Mouse (Mus musculus) liver, embryonic 14.5 days (tissue): ENCODE results near the gene Zfp949. TPM values are rescaled to one million over a fixed set of nuclear protein-coding genes. Genes with fewer than 3 reads are reported as not detected.
A peak's percentile ranks its signal among the peaks of the same experiment; 100 is the strongest.
"Not testable (repeated sequence)": the region's sequence is repeated elsewhere in the genome, so short reads cannot be mapped to it uniquely, and the experiment has no call there.

Experiments used
- ATAC-seq: fragments of 200-750 bp; cut with Nextera tagmentation; 2 replicates; pipeline ENCODE4 v1.8.0; 2017; ENCODE audit warnings: moderate number of reproducible peaks, mild to moderate bottlenecking, moderate library complexity; ENCODE audit not compliant: insufficient read depth
- DNase-seq, 3 experiments: peaks; one replicate each; pipeline ENCODE4 v3.0.0-alpha.2; 2012 to 2013; ENCODE audit warnings: low read depth in 3 of 3, low spot score in 3 of 3
- H3K27ac ChIP-seq: fragments of 300-500 bp; sonication (generic); 2 replicates; pipeline ENCODE4 v1.5.1; 2014; ENCODE audit warnings: moderate library complexity, mild to moderate bottlenecking, control low read depth, inconsistent platforms
- H3K27me3 ChIP-seq: fragments of 300-500 bp; sonication (generic); 2 replicates; pipeline ENCODE4 v1.6.1; 2014; ENCODE audit warnings: mild to moderate bottlenecking, low read length, moderate library complexity; ENCODE audit not compliant: control insufficient read depth, insufficient read depth
- H3K36me3 ChIP-seq: fragments of 300-500 bp; sonication (generic); replicated peaks from 2 replicates; pipeline ENCODE4 v1.6.1; 2014; ENCODE audit warnings: low read depth; ENCODE audit not compliant: control insufficient read depth, insufficient read depth
- H3K4me1 ChIP-seq, 2 experiments: fragments of 200-500 bp in 1 of 2; fragments of 300-500 bp in 1 of 2; sonication (generic) in 1 of 2; replicated peaks; 2 replicates each; pipeline ENCODE4 v1.6.1; 2012 to 2014; ENCODE audit warnings: antibody characterized with exemption in 1 of 2, inconsistent platforms in 1 of 2, low read length in 1 of 2; ENCODE audit not compliant: control insufficient read depth in 2 of 2, insufficient read depth in 2 of 2
- H3K4me2 ChIP-seq: fragments of 300-500 bp; sonication (generic); 2 replicates; pipeline ENCODE4 v1.6.1; 2014; ENCODE audit warnings: low read depth, mild to moderate bottlenecking, control low read depth, moderate library complexity
- H3K4me3 ChIP-seq, 2 experiments: fragments of 200-500 bp in 1 of 2; fragments of 300-500 bp in 1 of 2; sonication (generic) in 1 of 2; 2 replicates each; pipeline ENCODE4 v1.5.1; 2012 to 2014; ENCODE audit warnings: low read depth in 2 of 2, low read length in 2 of 2, mild to moderate bottlenecking in 2 of 2, control low read depth in 1 of 2, inconsistent platforms in 1 of 2, moderate library complexity in 1 of 2; ENCODE audit not compliant: insufficient read depth in 1 of 2
- H3K9ac ChIP-seq: fragments of 300-500 bp; sonication (generic); replicated peaks from 2 replicates; pipeline ENCODE4 v1.6.1; 2014; ENCODE audit warnings: mild to moderate bottlenecking, control low read depth, moderate library complexity
- H3K9me3 ChIP-seq: fragments of 300-500 bp; sonication (generic); 2 replicates; pipeline ENCODE4 v1.6.1; 2016; ENCODE audit warnings: low read length, mixed read lengths; ENCODE audit not compliant: control insufficient read depth
- WGBS: fragments of 180-500 bp; shearing (Covaris S2); extraction: QIAGEN DNeasy Blood & Tissue Kit; methylation state at CpG from one replicate; pipeline ENCODE4 v1.1.7; 2014; ENCODE audit not compliant: insufficient replicate concordance; 5-methylcytosine and 5-hydroxymethylcytosine counted together
- polyA plus RNA-seq, 2 experiments: library from polyadenylated mRNA; depleted of rRNA in 1 of 2; stranded (reverse) in 1 of 2; unstranded in 1 of 2; fragments of >200 nt; fragmentation: Nextera tagmentation in 1 of 2; extraction: Ambion mirVana in 1 of 2; gene quantifications; 2 replicates each; pipeline versions ENCODE4 v1.2.1 to v1.2.3; 2012 to 2014

Gene Zfp949
- polyA plus RNA-seq, 2 experiments, result 3.8 to 5.8 TPM

DNA sequence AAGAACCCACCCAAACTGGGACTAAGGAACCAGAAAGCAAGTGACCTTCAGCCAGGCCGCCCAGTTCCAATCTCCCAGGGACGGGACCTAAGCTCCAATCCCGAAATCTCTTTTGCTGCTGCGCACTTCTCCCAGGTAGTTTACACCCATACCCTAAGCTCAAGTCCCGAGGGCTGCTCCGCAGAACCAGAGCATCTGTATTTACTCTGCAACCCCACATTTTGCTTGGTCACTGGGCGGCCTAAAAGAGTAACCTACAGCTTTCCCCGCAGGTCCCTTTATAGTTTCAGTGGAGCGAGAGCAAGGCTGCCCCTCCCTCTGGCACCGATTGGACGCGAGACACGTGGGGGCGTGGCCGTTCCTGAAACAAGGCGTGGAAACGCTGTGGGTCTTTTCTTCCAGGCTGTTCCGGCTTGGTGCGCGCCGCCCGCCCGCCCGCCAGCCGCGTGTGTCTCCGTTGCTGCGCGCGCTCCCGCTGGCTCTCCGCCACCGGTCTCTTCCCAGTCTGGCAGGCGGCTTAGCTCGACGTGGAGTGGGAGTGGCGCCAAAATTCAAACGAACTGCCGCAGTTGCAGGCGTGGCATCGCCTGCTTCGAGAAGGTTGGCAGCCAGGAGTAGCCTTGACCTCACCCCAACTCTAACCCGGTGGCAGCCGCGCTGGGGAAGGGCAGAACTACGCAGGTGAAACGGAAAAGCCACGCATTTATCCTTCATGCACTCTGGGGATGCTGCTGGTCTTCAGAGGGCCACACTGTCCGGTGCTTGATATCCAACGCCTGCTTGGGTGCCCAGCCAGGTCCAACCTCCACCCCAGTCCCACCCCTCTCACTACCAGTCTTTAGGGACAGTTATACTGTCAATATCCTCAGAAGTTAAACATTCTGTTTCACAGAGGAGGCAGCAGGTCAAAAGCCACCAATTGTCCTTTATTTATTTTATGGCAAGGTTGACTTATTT lies 51.7 kb downstream of the Zfp949 start:
- 1% methylated on average over 47 of the region's 50 CpGs for whole genome bisulfite sequencing
- H3K9ac ChIP-seq, result not testable (repeated sequence)

More for the DNA sequence above, 51.7 kb downstream of the Zfp949 start:
- H3K9me3 ChIP-seq, H3K27ac ChIP-seq, H3K27me3 ChIP-seq, H3K4me1 ChIP-seq, H3K36me3 ChIP-seq: not testable (repeated sequence)
- ATAC-seq (peak; percentile 99), DNase-seq (peak; percentile 72 to 77 (median 75))
- Histone ChIP-seq H3K4me3 (peak overlapping the region; percentile 37 to 48), H3K4me2 (peak overlapping the region; percentile 63)

Other genes starting within 250 kb of the Zfp949 start
- gene Nt5e, start 220.8 kb upstream of the Zfp949 start, polyA plus RNA-seq (2012; rRNA removed), result 3.6 and 4.9 TPM in 2 replicates
- gene Nt5e, start 220.8 kb upstream of the Zfp949 start, polyA plus RNA-seq (2014; fragmentation: Nextera tagmentation; extraction: Ambion mirVana), result 8.2 and 8.7 TPM in 2 replicates
- gene Snx14, start 109.1 kb upstream of the Zfp949 start, polyA plus RNA-seq (2012; rRNA removed), result 4.8 and 8.6 TPM in 2 replicates
- 9.9 and 10.1 TPM in 2 replicates for gene Snx14, start 109.1 kb upstream of the Zfp949 start, polyA plus RNA-seq (2014; fragmentation: Nextera tagmentation; extraction: Ambion mirVana)
- gene Gm20537, start 91.4 kb upstream of the Zfp949 start, polyA plus RNA-seq (2012; rRNA removed), result 0.06 and 0.57 TPM in 2 replicates
- 0.20 TPM in 1 of 2 replicates, not detected in the other for gene Gm20537, start 91.4 kb upstream of the Zfp949 start, polyA plus RNA-seq (2014; fragmentation: Nextera tagmentation; extraction: Ambion mirVana)
- gene Syncrip, start 65.4 kb upstream of the Zfp949 start, polyA plus RNA-seq (2012; rRNA removed), result 10.7 and 24.3 TPM in 2 replicates
- 47.0 and 53.4 TPM in 2 replicates for gene Syncrip, start 65.4 kb upstream of the Zfp949 start, polyA plus RNA-seq (2014; fragmentation: Nextera tagmentation; extraction: Ambion mirVana)
- gene Trim43a, start 32.9 kb downstream of the Zfp949 start, polyA plus RNA-seq (2012; rRNA removed), result 0.02 and 0.08 TPM in 2 replicates
- gene Trim43a, start 32.9 kb downstream of the Zfp949 start, polyA plus RNA-seq (2014; fragmentation: Nextera tagmentation; extraction: Ambion mirVana), result not detected in 2 replicates
- gene Mthfsl, start 172.3 kb downstream of the Zfp949 start, polyA plus RNA-seq (2012; rRNA removed), result 10.5 and 16.5 TPM in 2 replicates
- gene Mthfsl, start 172.3 kb downstream of the Zfp949 start, polyA plus RNA-seq (2014; fragmentation: Nextera tagmentation; extraction: Ambion mirVana), result 20.0 and 22.1 TPM in 2 replicates
- gene Bcl2a1d, start 183.9 kb downstream of the Zfp949 start, polyA plus RNA-seq (2012; rRNA removed), result 0.16 and 0.17 TPM in 2 replicates
- gene Bcl2a1d, start 183.9 kb downstream of the Zfp949 start, polyA plus RNA-seq (2014; fragmentation: Nextera tagmentation; extraction: Ambion mirVana), result 0.30 and 0.50 TPM in 2 replicates